Mouse (Mus musculus): ENCODE results near the gene Trarg1.

DNA sequence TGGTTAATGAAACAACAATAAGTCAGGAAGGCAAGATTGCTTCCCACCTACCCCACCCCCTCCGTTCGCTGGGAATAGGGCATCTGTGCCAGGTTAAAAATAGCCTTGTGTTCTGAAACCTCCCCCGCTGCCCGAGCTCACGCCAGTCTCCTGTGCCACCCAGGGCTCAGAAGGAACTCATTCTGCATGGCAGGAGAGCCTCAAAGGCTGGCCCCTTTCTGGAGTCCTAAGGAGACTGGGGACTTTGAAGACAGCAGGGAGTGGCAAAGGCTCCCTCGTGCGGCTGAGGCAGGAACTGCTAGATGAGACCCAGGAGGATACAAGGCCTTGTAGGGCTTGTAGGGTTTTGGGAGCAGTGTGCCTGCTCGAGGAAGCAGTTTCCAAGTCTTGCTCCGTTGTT is 32.1 kb upstream of the Trarg1 start:
- TF ChIP-seq CTCF (IDR thresholded peaks at IDR 0.05; ENCODE audit: control insufficient read depth, insufficient read depth, insufficient replicate concordance, low read depth, low read length): peak; percentile 88
- TF ChIP-seq POLR2A (IDR thresholded peaks at IDR 0.05; ENCODE audit: control insufficient read depth, low read depth, low read length): no peak

Data from testis, adult 2 months (tissue).